Mouse (Mus musculus) heart, adult 2 months (tissue): ENCODE measurements around the gene Sec14l5.

Experiments used
- CTCF ChIP-seq: fragments of 200-600 bp; IDR thresholded peaks from 2 replicates; pipeline ENCODE4 v1.8.1; 2022; ENCODE audit warnings: antibody characterized with exemption, mild to moderate bottlenecking, moderate library complexity
- POLR2A ChIP-seq: fragments of 200-500 bp; IDR thresholded peaks from 2 replicates; pipeline ENCODE4 v1.6.1; 2011; ENCODE audit warnings: mild to moderate bottlenecking, low read depth, low read length, control low read depth; ENCODE audit not compliant: insufficient read depth

GRCm38 (mm10) chr16:5101000-5101399, 45.9 kb upstream of the Sec14l5 start:
- TF ChIP-seq CTCF (no peak), POLR2A (no peak)
